Mouse (Mus musculus) forebrain, embryonic 12.5 days (tissue): Measurements from ENCODE around the gene Leng9. TPM values are rescaled to one million over a fixed set of nuclear protein-coding genes. Genes with fewer than 3 reads are reported as not detected.
"Not testable (repeated sequence)": the region's sequence is repeated elsewhere in the genome, so short reads cannot be mapped to it uniquely, and the experiment has no call there.

Experiments used
- ATAC-seq: fragments of 200-750 bp; cut with Nextera tagmentation; 2 replicates; pipeline ENCODE4 v1.8.0; 2017; ENCODE audit warnings: moderate TSS enrichment; ENCODE audit not compliant: low FRiP score
- H3K27ac ChIP-seq: fragments of 300-500 bp; sonication (generic); 2 replicates; pipeline ENCODE4 v1.5.1; 2016; ENCODE audit warnings: mild to moderate bottlenecking
- H3K27me3 ChIP-seq: fragments of 300-500 bp; sonication (generic); 2 replicates; pipeline ENCODE4 v1.6.1; 2016; ENCODE audit warnings: mild to moderate bottlenecking
- H3K36me3 ChIP-seq: fragments of 300-500 bp; sonication (generic); replicated peaks from 2 replicates; pipeline ENCODE4 v1.6.1; 2016; ENCODE audit warnings: mild to moderate bottlenecking
- H3K4me1 ChIP-seq: fragments of 300-500 bp; sonication (generic); 2 replicates; pipeline ENCODE4 v1.6.1; 2016
- H3K4me2 ChIP-seq: fragments of 300-500 bp; sonication (generic); 2 replicates; pipeline ENCODE4 v1.6.1; 2016; ENCODE audit warnings: mild to moderate bottlenecking, moderate library complexity
- H3K4me3 ChIP-seq: fragments of 300-500 bp; sonication (generic); replicated peaks from 2 replicates; pipeline ENCODE4 v1.5.1; 2016; ENCODE audit warnings: mild to moderate bottlenecking
- H3K9ac ChIP-seq: fragments of 300-500 bp; sonication (generic); 2 replicates; pipeline ENCODE4 v1.6.1; 2016; ENCODE audit warnings: mild to moderate bottlenecking
- H3K9me3 ChIP-seq: fragments of 300-500 bp; sonication (generic); 2 replicates; pipeline ENCODE4 v1.6.1; 2016
- WGBS: fragments of 180-500 bp; shearing (Covaris S2); methylation state at CpG from one replicate; pipeline ENCODE4 v1.1.7; 2016; 5-methylcytosine and 5-hydroxymethylcytosine counted together
- polyA plus RNA-seq: library from polyadenylated mRNA; unstranded; fragments of >200 nt; fragmentation: Nextera tagmentation; extraction: Ambion mirVana; gene quantifications from 2 replicates; pipeline ENCODE4 v1.2.1, GENCODE M21; 2016

The Leng9 gene
- polyA plus RNA-seq = 3.0 TPM in 2 replicates

DNA sequence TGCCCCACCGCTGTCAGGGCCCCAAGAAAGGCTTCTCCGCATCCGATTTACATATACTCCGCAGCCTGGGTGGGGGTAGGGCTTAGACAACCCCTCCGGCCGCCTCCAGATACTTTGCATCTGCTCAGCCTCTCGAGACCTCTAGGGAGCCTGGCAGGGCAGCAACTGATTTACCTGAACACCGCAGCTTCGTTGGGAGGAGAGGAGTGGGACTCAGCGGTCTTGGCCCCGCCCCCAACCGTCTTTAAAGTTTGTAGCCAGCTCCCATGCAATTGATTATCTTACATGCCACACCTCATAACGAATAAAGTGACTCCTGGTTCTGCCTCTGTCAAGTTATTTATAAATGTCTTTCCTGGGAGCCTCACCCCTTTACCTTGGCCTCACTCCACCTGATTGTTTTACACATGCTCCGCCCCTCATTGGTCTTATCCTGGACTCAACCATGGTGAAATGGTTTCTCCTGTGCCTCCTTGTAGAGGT is at the start of gene Leng9:
Leng9 (minus strand) TSS at position 316 of the 483 bp plus-strand sequence.
- peaks cover 30% of the 10 kb centered on the region for H3K36me3 ChIP-seq
- ATAC-seq = peak; percentile 45

DNA sequence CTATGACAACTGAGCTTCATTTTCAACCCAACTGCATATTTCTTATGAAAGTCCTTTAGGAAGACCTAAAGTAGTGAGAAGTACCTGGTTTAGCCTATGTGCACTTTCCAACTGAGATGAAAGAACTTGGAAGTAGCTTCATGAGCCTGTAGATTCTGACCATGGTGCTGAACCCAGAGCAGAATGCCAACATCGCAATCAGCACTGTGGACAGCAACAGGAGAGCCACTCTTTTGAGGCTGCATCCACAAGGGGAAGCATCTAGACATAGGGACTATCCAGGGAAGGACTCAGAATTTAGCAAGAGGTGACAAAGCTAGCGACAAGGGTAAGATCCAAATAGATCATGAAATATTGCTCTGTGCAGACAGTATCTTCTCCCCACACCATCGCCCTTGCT is 28.3 kb upstream of the Leng9 start:
- no peak overlapping the region for H3K4me2 ChIP-seq
- no peaks in the 10 kb centered on the region for H3K9me3 ChIP-seq
- H3K4me1 ChIP-seq = no peaks in the 10 kb centered on the region
- H3K27me3 ChIP-seq = no peaks in the 10 kb centered on the region
- WGBS = 48% methylated on average over 3 of the region's 3 CpGs
- no peak for ATAC-seq
- H3K27ac ChIP-seq = no peak overlapping the region
- H3K9ac ChIP-seq = no peak overlapping the region
- no peaks in the 10 kb centered on the region for H3K36me3 ChIP-seq
- H3K4me3 ChIP-seq = no peak overlapping the region

More for the DNA sequence above, at the start of gene Leng9:
- peaks cover 28% of the 10 kb centered on the region for H3K27me3 ChIP-seq
- peak within 1 kb of the TSS; percentile 74 for H3K4me2 ChIP-seq
- H3K9ac ChIP-seq = peak within 1 kb of the TSS; percentile 72
- under 1% methylated on average over 14 of the region's 14 CpGs for WGBS
- H3K4me3 ChIP-seq = peak within 1 kb of the TSS; percentile 63
- H3K27ac ChIP-seq = peak within 1 kb of the TSS; percentile 80
- peaks cover 29% of the 10 kb centered on the region for H3K4me1 ChIP-seq
- no peaks in the 10 kb centered on the region for H3K9me3 ChIP-seq

DNA sequence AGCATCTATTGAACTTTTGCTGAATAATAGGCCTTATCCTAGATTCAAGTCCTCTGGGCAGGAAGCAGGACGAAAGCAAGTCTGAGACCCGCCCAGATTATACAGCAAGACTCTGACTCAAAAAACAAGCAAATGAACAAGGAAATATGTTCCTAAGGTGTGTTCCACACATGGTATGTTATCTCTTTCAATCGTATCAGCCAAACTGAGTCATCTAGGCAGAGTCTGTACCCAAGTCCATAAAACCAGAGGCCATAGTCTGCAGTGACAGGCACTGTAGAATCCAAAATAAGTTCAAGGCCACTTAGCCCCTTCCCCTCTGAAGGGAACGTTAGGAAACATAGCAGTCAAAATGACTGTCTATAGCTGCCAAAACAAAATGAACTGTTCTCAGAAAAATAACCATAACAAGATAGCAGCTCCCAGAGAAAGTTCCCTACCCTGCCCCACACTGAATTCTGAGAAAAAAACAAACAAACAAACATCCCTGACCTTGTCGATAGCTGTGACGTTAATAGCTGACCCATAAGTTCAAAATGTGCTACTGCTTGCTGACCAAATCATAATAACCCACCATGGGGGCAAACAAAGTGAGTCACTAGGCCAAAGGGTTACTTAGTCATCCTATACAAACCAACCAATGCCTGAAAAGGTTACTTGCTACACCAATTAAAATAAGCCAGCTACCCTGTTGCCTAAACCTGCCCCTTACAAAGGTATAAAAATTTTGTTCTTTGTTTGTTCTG is 20.2 kb upstream of the Leng9 start:
- Histone ChIP-seq H3K27ac (no peak overlapping the region), H3K4me1 (peaks cover 1% of the 10 kb centered on the region; the same call in 1 of the 2 replicates), H3K9ac (no peak overlapping the region), H3K4me3 (no peak overlapping the region), H3K9me3 (no peaks in the 10 kb centered on the region), H3K27me3 (no peaks in the 10 kb centered on the region), H3K4me2 (no peak overlapping the region), H3K36me3 (no peaks in the 10 kb centered on the region)
- ATAC-seq = no peak
- 81% methylated on average over 6 of the region's 6 CpGs for WGBS

DNA sequence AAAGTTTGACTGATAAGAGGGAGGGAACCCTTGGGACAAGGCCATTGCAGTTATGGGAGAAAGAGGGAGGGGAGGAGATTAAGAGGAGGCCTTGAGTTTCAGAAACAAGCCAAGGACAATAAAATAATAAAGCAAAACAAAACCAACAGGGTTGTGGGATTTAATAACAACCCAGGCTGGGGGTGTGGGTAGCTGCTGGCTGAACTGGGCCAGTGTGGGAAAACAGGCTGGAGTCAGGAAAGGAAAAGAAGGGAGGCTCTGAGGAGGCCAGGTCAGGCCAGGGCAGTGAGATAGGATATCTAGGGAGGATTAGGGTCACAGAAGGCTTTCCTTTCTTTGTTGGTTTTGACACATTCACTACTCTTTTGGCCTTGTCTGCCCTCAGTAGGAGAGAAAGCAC is 16.9 kb upstream of the Leng9 start:
- Histone ChIP-seq H3K36me3 (no peaks in the 10 kb centered on the region), H3K4me2 (no peak overlapping the region), H3K9ac (no peak overlapping the region), H3K27ac (no peak overlapping the region), H3K27me3 (no peaks in the 10 kb centered on the region), H3K4me3 (no peak overlapping the region), H3K9me3 (no peaks in the 10 kb centered on the region), H3K4me1 (peaks cover 22% of the 10 kb centered on the region)
- no peak for ATAC-seq

DNA sequence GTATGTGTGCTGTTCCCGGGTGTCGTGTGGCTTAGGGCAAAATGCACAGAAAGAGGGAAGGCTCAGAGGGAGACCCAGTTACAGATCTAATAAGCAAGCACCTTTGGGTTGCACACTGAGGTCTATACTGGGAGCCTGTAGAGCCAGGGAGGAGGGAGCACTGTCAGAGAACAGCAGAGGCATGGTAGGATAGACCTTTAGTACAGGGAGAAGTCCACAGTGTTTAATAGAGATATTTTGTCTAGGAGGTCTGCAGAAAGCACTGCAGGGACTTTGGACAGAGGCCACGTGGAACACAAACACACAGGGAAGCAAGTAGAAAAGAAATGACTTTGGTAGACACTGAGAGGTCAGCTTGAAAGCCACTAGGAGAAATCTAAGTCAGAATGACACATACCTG is 15.1 kb upstream of the Leng9 start:
- Histone ChIP-seq H3K27me3 (no peaks in the 10 kb centered on the region), H3K9me3 (no peaks in the 10 kb centered on the region), H3K27ac (0 out of 2 replicates have a peak overlapping the region, but pooled peaks have one; percentile 8), H3K4me2 (0 out of 2 replicates have a peak overlapping the region, but pooled peaks have one; percentile 60), H3K4me1 (peaks cover 22% of the 10 kb centered on the region), H3K36me3 (no peaks in the 10 kb centered on the region), H3K9ac (no peak overlapping the region), H3K4me3 (no peak overlapping the region)
- WGBS = 28% methylated on average over 3 of the region's 3 CpGs
- ATAC-seq = no peak

DNA sequence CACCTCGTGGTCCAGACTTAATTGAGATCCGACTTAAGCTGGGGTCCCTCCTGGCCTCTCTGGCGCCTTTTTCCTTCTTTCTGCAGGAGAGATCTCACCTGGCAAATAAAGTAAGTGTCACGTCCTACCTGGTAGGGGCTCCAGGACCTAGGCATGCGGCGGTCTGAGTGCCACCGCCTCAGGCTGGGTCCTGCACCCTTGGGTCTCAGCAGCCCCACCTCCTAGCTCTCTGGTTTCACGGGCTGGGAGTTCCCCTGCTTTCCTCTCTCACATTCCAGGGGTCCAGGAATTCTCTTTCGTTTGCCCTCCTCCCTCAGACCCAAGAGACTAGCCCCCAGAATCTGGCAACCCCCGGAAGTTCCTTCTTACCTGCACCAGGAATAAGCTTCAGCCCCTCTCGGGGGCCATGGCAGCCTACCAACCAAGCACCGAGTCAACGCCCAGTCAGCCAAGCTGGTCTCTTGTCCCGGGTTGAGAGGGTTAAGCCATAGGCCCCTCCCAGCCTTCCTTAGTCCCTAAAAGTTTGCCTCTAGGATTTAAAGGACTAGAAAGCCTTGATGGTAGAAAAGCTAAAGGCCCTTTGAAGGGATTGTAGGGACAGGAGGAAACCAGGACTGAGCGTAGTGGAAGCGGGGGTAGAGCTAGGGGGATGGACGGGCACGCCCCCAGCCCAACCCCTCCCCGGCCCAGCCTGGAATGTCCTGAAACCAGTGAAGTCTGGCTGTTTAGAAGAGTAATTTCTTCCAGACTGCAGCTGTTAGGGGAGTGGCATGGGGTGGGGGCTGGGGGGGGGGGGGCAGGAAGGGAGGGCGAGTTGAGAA is 14.1 kb upstream of the Leng9 start, which contains the start of gene Cdc42ep5:
Cdc42ep5 (minus strand) TSS at position 771 of the 821 bp plus-strand sequence.
- H3K36me3 ChIP-seq = no peaks in the 10 kb centered on the region

DNA sequence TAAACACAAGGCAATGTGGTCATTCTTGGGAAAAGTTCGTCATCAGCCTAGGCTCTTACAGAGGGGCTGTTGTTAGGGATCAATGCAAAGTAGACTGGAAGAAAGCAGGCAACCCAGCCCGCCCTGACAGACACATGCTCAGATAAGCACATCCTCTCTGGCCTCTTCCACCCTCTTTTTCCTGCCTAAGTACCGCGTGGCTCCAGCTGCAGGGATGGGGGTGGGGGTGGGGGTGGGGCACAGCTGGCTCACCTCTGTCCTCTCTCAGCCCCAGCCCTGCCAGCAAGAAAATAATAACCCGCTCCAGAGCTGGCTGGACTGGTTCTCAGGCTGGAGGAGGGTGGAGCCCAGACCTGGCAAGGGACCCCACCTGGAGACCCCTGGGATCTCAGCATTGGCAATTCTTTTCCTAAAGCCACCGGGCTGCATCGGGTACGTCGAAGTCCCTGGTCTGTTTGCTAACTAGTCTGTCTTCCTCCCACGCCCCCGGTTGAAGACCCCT is 13.4 kb upstream of the Leng9 start:
- H3K9me3 ChIP-seq = no peaks in the 10 kb centered on the region
- peaks cover 22% of the 10 kb centered on the region for H3K4me1 ChIP-seq
- 4% methylated on average over 11 of the region's 11 CpGs for WGBS
- no peaks in the 10 kb centered on the region for H3K36me3 ChIP-seq
- no peak overlapping the region for H3K27ac ChIP-seq
- H3K9ac ChIP-seq = peak overlapping the region; percentile 36; the same call in 1 of the 2 replicates
- H3K4me3 ChIP-seq = peak overlapping the region; percentile 32
- H3K4me2 ChIP-seq = peak overlapping the region; percentile 60
- ATAC-seq = 0 out of 2 replicates have a peak, but pooled peaks have one; percentile 36
- H3K27me3 ChIP-seq = no peaks in the 10 kb centered on the region

More for the DNA sequence above, 14.1 kb upstream of the Leng9 start, which contains the start of gene Cdc42ep5:
- H3K9ac ChIP-seq = peak within 1 kb of the TSS; percentile 36
- WGBS = 1% methylated on average over 20 of the region's 20 CpGs
- peak within 1 kb of the TSS; percentile 32 for H3K4me3 ChIP-seq
- ATAC-seq = peak; percentile 80
- no peaks in the 10 kb centered on the region for H3K9me3 ChIP-seq
- H3K4me2 ChIP-seq = peak within 1 kb of the TSS; percentile 60
- H3K4me1 ChIP-seq = peaks cover 22% of the 10 kb centered on the region
- no peaks in the 10 kb centered on the region for H3K27me3 ChIP-seq
- H3K27ac ChIP-seq = peak within 1 kb of the TSS; percentile 13; the same call in 1 of the 2 replicates

DNA sequence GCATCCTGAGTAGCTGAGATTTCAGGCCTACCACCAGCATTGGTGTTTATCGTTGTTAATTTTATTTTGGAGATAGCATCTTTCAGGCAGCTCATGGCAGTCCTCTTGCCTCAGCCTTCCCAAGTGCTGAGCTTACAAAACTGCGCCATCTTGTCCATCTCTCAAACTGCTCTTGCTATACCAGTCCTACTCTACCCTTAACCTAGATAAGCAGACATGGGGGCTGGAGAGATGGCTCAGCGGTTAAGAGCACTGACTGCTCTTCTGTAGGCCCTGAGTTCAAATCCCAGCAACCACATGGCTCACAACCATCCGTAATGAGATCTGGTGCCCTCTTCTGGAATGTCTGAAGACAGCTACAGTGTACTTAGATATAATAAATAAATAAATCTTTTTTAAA is 11.4 kb upstream of the Leng9 start:
- not testable (repeated sequence) for H3K4me3 ChIP-seq, H3K9ac ChIP-seq, H3K9me3 ChIP-seq, H3K36me3 ChIP-seq, H3K27me3 ChIP-seq, H3K4me2 ChIP-seq, ATAC-seq, H3K27ac ChIP-seq
- peaks cover 22% of the 10 kb centered on the region for H3K4me1 ChIP-seq
- 92% methylated on average over 4 of the region's 4 CpGs for WGBS

DNA sequence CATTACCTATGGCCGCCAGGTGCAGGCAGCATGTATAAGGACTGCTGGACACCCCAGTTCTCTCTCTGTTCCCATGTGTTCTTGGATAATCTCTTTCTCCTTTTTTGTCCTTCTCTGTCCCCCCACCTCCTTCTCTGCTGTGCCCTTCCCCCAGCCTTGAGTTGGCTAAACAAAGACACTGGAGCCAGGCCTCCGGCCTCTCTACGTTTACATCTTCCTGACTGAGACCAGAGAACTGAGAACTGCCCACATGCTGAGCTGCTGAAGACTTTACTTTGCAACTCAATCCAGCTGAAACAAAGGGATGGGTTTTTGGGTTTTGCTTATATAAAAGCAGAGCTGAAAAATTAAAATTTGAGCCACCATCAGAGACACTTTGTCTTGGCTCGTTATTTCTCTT is 4.8 kb upstream of the Leng9 start:
- WGBS = 38% methylated on average over 4 of the region's 4 CpGs

DNA sequence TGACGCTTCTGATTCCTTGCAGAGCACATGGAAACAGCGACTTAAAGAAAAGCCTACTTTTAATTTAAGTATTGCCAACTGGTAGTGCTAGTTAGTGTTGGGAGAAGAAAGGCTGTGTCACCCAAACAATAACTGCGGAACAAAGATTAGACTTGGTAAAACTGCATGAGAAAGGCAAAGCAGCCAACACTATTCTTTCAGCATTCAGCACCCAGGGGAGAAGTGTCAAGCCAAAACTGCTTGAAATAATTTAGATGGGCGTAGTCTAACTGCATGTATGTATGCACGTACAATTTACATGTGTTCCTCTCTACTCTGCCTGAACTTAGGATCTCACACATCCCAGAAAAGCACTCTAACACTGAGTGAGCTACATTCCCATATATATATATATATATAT is 4.2 kb upstream of the Leng9 start:
- Histone ChIP-seq H3K4me2 (no peak overlapping the region), H3K27me3 (peaks cover 28% of the 10 kb centered on the region), H3K9me3 (no peaks in the 10 kb centered on the region), H3K9ac (no peak overlapping the region), H3K4me3 (no peak overlapping the region), H3K36me3 (no peaks in the 10 kb centered on the region), H3K4me1 (peaks cover 17% of the 10 kb centered on the region), H3K27ac (no peak overlapping the region)
- ATAC-seq = no peak
- 82% methylated on average over 5 of the region's 5 CpGs for WGBS

More for the DNA sequence above, 4.8 kb upstream of the Leng9 start:
- Histone ChIP-seq H3K4me1 (peaks cover 15% of the 10 kb centered on the region), H3K36me3 (no peaks in the 10 kb centered on the region), H3K9ac (no peak overlapping the region), H3K4me3 (no peak overlapping the region), H3K27me3 (peaks cover 28% of the 10 kb centered on the region), H3K27ac (no peak overlapping the region), H3K9me3 (no peaks in the 10 kb centered on the region), H3K4me2 (no peak overlapping the region)
- no peak for ATAC-seq

DNA sequence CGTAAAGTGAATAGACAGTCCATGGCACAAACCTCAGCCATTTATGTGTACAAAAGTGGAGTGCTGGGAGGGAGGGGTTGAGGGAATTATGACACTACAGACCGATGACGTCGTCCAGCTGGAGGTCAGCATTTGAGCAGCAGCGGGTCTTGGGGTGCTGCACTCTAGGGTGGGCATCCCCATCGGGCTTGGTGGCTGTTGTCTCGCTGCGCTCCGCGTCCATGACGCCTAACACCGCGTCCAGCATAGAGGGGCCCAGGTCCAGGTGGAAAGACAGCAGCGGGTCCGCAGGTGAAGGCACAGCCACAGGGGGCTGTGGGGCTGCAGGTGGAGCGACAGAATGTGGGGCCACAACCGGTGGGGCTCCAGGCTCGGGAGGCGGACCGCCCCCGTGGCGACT is 1.1 kb upstream of the Leng9 start:
- WGBS = 12% methylated on average over 22 of the region's 22 CpGs
- Histone ChIP-seq H3K9me3 (no peaks in the 10 kb centered on the region), H3K27ac (no peak overlapping the region), H3K4me1 (peaks cover 29% of the 10 kb centered on the region), H3K4me2 (peak overlapping the region; percentile 74), H3K9ac (no peak overlapping the region), H3K27me3 (peaks cover 28% of the 10 kb centered on the region), H3K36me3 (peaks cover 18% of the 10 kb centered on the region), H3K4me3 (peak overlapping the region; percentile 23)
- no peak for ATAC-seq

DNA sequence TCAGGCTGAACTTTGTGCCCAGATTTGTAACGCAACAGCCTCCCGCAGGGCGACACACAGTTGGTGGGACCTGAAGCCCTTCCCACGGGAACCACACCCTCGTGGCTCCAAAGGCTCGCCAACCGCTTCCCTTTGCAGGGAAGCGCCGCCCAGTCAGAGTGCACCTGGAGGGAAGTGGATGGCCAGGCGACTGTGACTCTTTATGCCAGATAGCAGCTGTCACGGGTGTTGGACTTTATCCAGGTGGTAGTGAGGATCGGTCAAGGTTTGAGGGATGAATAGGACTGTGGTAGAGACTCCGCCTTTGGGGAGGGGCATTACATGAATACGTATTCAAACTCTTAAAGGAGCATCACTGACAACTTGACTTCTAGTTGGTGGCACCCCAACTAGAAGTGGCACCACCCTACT is 642 bp upstream of the Leng9 start:
- ATAC-seq = no peak
- no peak overlapping the region for H3K9ac ChIP-seq
- 6% methylated on average over 14 of the region's 14 CpGs for WGBS

More for the DNA sequence above, 642 bp upstream of the Leng9 start:
- Histone ChIP-seq H3K4me3 (peak overlapping the region; percentile 23), H3K4me2 (peak overlapping the region; percentile 74), H3K36me3 (peaks cover 22% of the 10 kb centered on the region), H3K4me1 (peaks cover 29% of the 10 kb centered on the region), H3K27ac (no peak overlapping the region), H3K27me3 (peaks cover 28% of the 10 kb centered on the region), H3K9me3 (no peaks in the 10 kb centered on the region)
